Mouse (Mus musculus) heart, embryonic 14.5 days (tissue): Measurements from ENCODE around the gene Gpr61. TPM values are rescaled to one million over a fixed set of nuclear protein-coding genes. Genes with fewer than 3 reads are reported as not detected.

ENCODE experiments used
- ATAC-seq: fragments of 200-750 bp; cut with Nextera tagmentation; 2 replicates; pipeline ENCODE4 v1.8.0; 2017; ENCODE audit warnings: low read depth, moderate TSS enrichment; ENCODE audit not compliant: insufficient number of reproducible peaks, insufficient read depth, low FRiP score
- H3K27ac ChIP-seq, 2 experiments: fragments of 200-500 bp in 1 of 2; fragments of 300-500 bp in 1 of 2; sonication (generic) in 1 of 2; replicated peaks in 1 of 2; 2 replicates each; pipeline ENCODE4 v1.5.1; 2012 to 2014; ENCODE audit warnings: low read depth in 2 of 2, low read length in 2 of 2, control low read depth in 1 of 2, mild to moderate bottlenecking in 1 of 2, mixed read lengths in 1 of 2; ENCODE audit not compliant: control insufficient read depth in 1 of 2, insufficient read depth in 1 of 2
- H3K27me3 ChIP-seq: fragments of 300-500 bp; sonication (generic); 2 replicates; pipeline ENCODE4 v1.6.1; 2014; ENCODE audit warnings: mild to moderate bottlenecking, low read length, control low read depth; ENCODE audit not compliant: control insufficient read depth, insufficient read depth
- H3K36me3 ChIP-seq: fragments of 300-500 bp; sonication (generic); 2 replicates; pipeline ENCODE4 v1.6.1; 2014; ENCODE audit warnings: mild to moderate bottlenecking, control low read depth, low read length, mixed read lengths; ENCODE audit not compliant: control insufficient read depth, insufficient read depth
- H3K4me1 ChIP-seq, 2 experiments: fragments of 200-500 bp in 1 of 2; fragments of 300-500 bp in 1 of 2; sonication (generic) in 1 of 2; 2 replicates each; pipeline ENCODE4 v1.6.1; 2012 to 2014; ENCODE audit warnings: low read length in 2 of 2, control low read depth in 1 of 2, mixed read lengths in 1 of 2; ENCODE audit not compliant: control insufficient read depth in 2 of 2, insufficient read depth in 2 of 2
- H3K4me2 ChIP-seq: fragments of 300-500 bp; sonication (generic); 2 replicates; pipeline ENCODE4 v1.6.1; 2014; ENCODE audit warnings: mild to moderate bottlenecking, low read length
- H3K4me3 ChIP-seq, 2 experiments: fragments of 200-500 bp in 1 of 2; fragments of 300-500 bp in 1 of 2; sonication (generic) in 1 of 2; 2 replicates each; pipeline ENCODE4 v1.5.1; 2012 to 2014; ENCODE audit warnings: low read length in 2 of 2, mild to moderate bottlenecking in 2 of 2, control low read depth in 1 of 2, low read depth in 1 of 2, moderate library complexity in 1 of 2; ENCODE audit not compliant: control insufficient read depth in 1 of 2, insufficient read depth in 1 of 2
- H3K9ac ChIP-seq: fragments of 300-500 bp; sonication (generic); 2 replicates; pipeline ENCODE4 v1.6.1; 2014; ENCODE audit warnings: mild to moderate bottlenecking, low read length
- H3K9me3 ChIP-seq: fragments of 300-500 bp; sonication (generic); 2 replicates; pipeline ENCODE4 v1.6.1; 2016; ENCODE audit warnings: low read length, control low read depth; ENCODE audit not compliant: control insufficient read depth
- WGBS: fragments of 180-500 bp; shearing (Covaris S2); extraction: QIAGEN DNeasy Blood & Tissue Kit; methylation state at CpG from one replicate; pipeline ENCODE4 v1.1.7; 2014; 5-methylcytosine and 5-hydroxymethylcytosine counted together
- polyA plus RNA-seq: library from polyadenylated mRNA; unstranded; fragments of >200 nt; fragmentation: Nextera tagmentation; extraction: Ambion mirVana; gene quantifications from 2 replicates; pipeline ENCODE4 v1.2.1, GENCODE M21; 2014

Gene Gpr61
- 0.24 TPM in 1 of 2 replicates, not detected in the other for polyA plus RNA-seq

GRCm38 (mm10) chr3:108154656-108155055 lies at the start of gene Gpr61:
Gpr61 (minus strand) TSS chr3:108154882.
- ATAC-seq, result no peak
- Histone ChIP-seq H3K9me3 (no peaks in the 10 kb centered on the region), H3K27me3 (no peaks in the 10 kb centered on the region), H3K27ac (no peak within 1 kb of the TSS), H3K4me2 (no peak within 1 kb of the TSS), H3K9ac (no peak within 1 kb of the TSS), H3K4me3 (no peak within 1 kb of the TSS), H3K4me1 (peaks cover 15 to 19% of the 10 kb centered on the region in 2 experiments), H3K36me3 (no peaks in the 10 kb centered on the region)
- WGBS, result 33% methylated on average over 4 of the region's 4 CpGs

GRCm38 (mm10) chr3:108204470-108204869 lies 49.8 kb upstream of the Gpr61 start:
- WGBS, result 82% methylated on average over 11 of the region's 11 CpGs

GRCm38 (mm10) chr3:108203621-108204325 lies 49.1 kb upstream of the Gpr61 start:
- Histone ChIP-seq H3K36me3 (peaks cover 66% of the 10 kb centered on the region), H3K4me3 (no peak overlapping the region), H3K9me3 (no peaks in the 10 kb centered on the region), H3K4me1 (peaks cover 3 to 14% of the 10 kb centered on the region in 2 experiments; a peak in 3 of 4 replicates), H3K27me3 (no peaks in the 10 kb centered on the region), H3K9ac (no peak overlapping the region), H3K4me2 (no peak overlapping the region), H3K27ac (no peak overlapping the region)
- no peak for ATAC-seq
- WGBS, result 79% methylated on average over 11 of the region's 11 CpGs

More at GRCm38 (mm10) chr3:108204470-108204869, 49.8 kb upstream of the Gpr61 start:
- no peak overlapping the region for H3K9ac ChIP-seq
- no peak for ATAC-seq
- peaks cover 7 to 21% of the 10 kb centered on the region in 2 experiments for H3K4me1 ChIP-seq
- peaks cover 61% of the 10 kb centered on the region for H3K36me3 ChIP-seq
- no peaks in the 10 kb centered on the region for H3K9me3 ChIP-seq
- no peak overlapping the region for H3K4me3 ChIP-seq
- no peak overlapping the region for H3K27ac ChIP-seq
- H3K4me2 ChIP-seq, result no peak overlapping the region
- H3K27me3 ChIP-seq, result no peaks in the 10 kb centered on the region

- Histone ChIP-seq H3K9me3 (no peaks in the 10 kb centered on the region), H3K4me3 (no peak overlapping the region), H3K27me3 (no peaks in the 10 kb centered on the region), H3K4me1 (peaks cover 3 to 13% of the 10 kb centered on the region in 2 experiments; a peak in 3 of 4 replicates), H3K36me3 (peaks cover 69% of the 10 kb centered on the region), H3K9ac (no peak overlapping the region), H3K27ac (no peak overlapping the region), H3K4me2 (no peak overlapping the region)
- no peak for ATAC-seq
- 92% methylated on average over 13 of the region's 13 CpGs for WGBS
These were observed 48.5 kb upstream of the Gpr61 start for GRCm38 (mm10) chr3:108203212-108203611.

GRCm38 (mm10) chr3:108202506-108202905 lies 47.8 kb upstream of the Gpr61 start:
- no peak overlapping the region for H3K9ac ChIP-seq
- no peak for ATAC-seq
- H3K4me3 ChIP-seq, result no peak overlapping the region
- no peaks in the 10 kb centered on the region for H3K27me3 ChIP-seq
- no peaks in the 10 kb centered on the region for H3K9me3 ChIP-seq
- peaks cover 3 to 14% of the 10 kb centered on the region in 2 experiments; a peak in 3 of 4 replicates for H3K4me1 ChIP-seq
- H3K36me3 ChIP-seq, result peaks cover 66% of the 10 kb centered on the region
- H3K27ac ChIP-seq, result no peak overlapping the region
- no peak overlapping the region for H3K4me2 ChIP-seq

- Histone ChIP-seq H3K4me3 (peak within 1 kb of the TSS; percentile 56 to 91), H3K27me3 (no peaks in the 10 kb centered on the region), H3K9me3 (no peaks in the 10 kb centered on the region), H3K36me3 (peaks cover 50% of the 10 kb centered on the region), H3K27ac (peak within 1 kb of the TSS; percentile 82 to 90), H3K4me1 (peaks cover 18 to 33% of the 10 kb centered on the region in 2 experiments), H3K4me2 (peak within 1 kb of the TSS; percentile 77), H3K9ac (peak within 1 kb of the TSS; percentile 76)
- WGBS, result 3% methylated on average over 44 of the region's 44 CpGs
- peak; percentile 93 for ATAC-seq
These were observed 45.9 kb upstream of the Gpr61 start, which contains the start of gene Cyb561d1 for GRCm38 (mm10) chr3:108200329-108201323. Cyb561d1 (minus strand) TSS chr3:108201212.

GRCm38 (mm10) chr3:108199231-108199630 lies 44.5 kb upstream of the Gpr61 start:
- no peaks in the 10 kb centered on the region for H3K9me3 ChIP-seq
- no peak overlapping the region for H3K4me2 ChIP-seq
- ATAC-seq, result no peak
- 93% methylated on average over 6 of the region's 6 CpGs for WGBS
- H3K4me3 ChIP-seq, result no peak overlapping the region
- H3K27ac ChIP-seq, result no peak overlapping the region
- 0 out of 2 replicates have a peak overlapping the region, but pooled peaks have one; percentile 76 for H3K9ac ChIP-seq
- peaks cover 36% of the 10 kb centered on the region for H3K36me3 ChIP-seq
- peaks cover 18 to 35% of the 10 kb centered on the region in 2 experiments for H3K4me1 ChIP-seq
- no peaks in the 10 kb centered on the region for H3K27me3 ChIP-seq
